Mouse (Mus musculus) lung, postnatal 0 days (tissue): ENCODE measurements around the gene Tmem87b.

Source experiments
- CTCF ChIP-seq: IDR thresholded peaks from 2 replicates; pipeline ENCODE4 v1.5.1; 2016; ENCODE audit warnings: antibody characterized with exemption, mild to moderate bottlenecking
- EP300 ChIP-seq: IDR thresholded peaks from 2 replicates; pipeline ENCODE4 v1.6.1; 2016; ENCODE audit warnings: antibody characterized with exemption, mild to moderate bottlenecking, control low read depth

DNA sequence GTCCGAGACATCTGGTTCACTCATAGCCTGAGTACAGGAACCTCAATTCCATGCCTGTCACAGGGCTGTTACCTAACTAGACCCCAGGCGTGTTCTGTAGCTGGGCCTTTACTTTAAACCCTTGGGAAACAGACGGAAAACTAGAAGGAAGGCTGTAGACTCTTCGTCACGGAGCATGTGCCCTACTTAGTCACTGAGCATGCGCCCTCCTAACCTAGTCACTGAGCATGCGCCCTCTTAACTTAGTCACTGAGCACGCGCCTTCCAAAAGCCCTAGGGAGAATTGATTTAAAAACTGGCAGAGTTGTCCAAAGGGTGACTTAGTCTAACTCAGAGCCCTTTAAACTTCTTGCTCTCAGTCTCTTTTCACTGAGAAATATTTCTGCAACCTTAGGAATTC lies 44.7 kb downstream of the Tmem87b start, which contains the start of gene Fbln7:
- no peak for TF ChIP-seq CTCF
- no peak for TF ChIP-seq EP300
